Mouse (Mus musculus): ENCODE measurements at regions not wholly inside any gene's neighbourhood (a gene's known extent, or its start where the extent isn't known, plus 50 kb on each side); places are given as distances from the start of the nearest gene placed in this dataset.

- DNase-seq (ENCODE audit: low spot score in 2 of 2) = no peak
Observed at GRCm38 (mm10) chr11:19863327-19863726, 60.8 kb upstream of the Spred2 start.

GRCm38 (mm10) chr11:19866262-19866661 lies 57.9 kb upstream of the Spred2 start:
- DNase-seq (ENCODE audit: low spot score in 2 of 2) = no peak

GRCm38 (mm10) chr11:19869671-19870070 lies 54.5 kb upstream of the Spred2 start:
- no peak for DNase-seq (ENCODE audit: low spot score in 2 of 2)

GRCm38 (mm10) chr11:19870136-19870535 lies 54.0 kb upstream of the Spred2 start:
- no peak for DNase-seq (ENCODE audit: low spot score in 2 of 2)

- DNase-seq (ENCODE audit: low spot score in 2 of 2) = no peak
Observed at GRCm38 (mm10) chr11:19873796-19874195, 50.4 kb upstream of the Spred2 start.

All from adrenal gland, postnatal 4 days (tissue).